Mouse (Mus musculus) liver, adult (tissue): ENCODE measurements around the gene Has1.

ENCODE experiments used
- GATA4 ChIP-seq: IDR thresholded peaks from 2 replicates; pipeline ENCODE4 v1.6.1; 2014; ENCODE audit warnings: mild to moderate bottlenecking, low read length; ENCODE audit not compliant: insufficient replicate concordance

The Has1 gene

DNA sequence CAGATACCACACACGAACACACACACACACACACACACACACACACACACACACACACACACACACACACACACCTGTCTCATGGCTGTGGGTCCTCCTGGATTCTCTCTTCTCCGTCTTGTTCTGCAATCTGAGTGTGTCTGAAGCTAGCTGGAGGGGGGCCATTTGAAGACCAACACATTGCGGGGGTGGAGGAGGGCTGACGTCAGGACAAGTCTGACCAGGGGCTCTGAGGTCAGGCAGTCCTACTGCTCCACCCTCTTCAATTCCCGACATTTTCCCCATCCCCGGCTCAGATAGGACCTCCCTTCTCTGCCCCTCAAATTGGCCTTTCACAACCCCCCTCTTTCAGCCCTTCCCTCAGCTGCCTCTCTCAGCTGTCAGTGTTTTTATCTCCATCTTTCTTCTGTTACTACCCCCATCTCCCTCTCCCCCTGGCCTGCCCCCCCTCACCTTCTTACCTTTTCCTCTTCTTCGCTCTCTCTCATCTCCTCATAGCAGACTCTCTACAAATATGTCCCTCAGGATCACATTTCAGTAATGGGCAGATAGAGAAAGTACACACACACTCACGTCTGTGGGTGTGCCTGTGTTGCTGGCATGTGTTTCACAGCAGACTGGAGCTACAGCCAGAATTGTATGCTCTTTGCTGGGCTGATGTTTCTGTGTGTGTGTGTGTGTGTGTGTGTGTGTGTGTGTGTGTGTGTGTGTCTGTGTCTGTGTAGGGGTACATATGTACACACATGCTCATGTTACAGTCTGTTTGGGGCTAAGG lies at the start of gene Has1:
TSS of gene Has1 (minus strand) at position 142 of the 775 bp plus-strand sequence.
- no peak for TF ChIP-seq GATA4

DNA sequence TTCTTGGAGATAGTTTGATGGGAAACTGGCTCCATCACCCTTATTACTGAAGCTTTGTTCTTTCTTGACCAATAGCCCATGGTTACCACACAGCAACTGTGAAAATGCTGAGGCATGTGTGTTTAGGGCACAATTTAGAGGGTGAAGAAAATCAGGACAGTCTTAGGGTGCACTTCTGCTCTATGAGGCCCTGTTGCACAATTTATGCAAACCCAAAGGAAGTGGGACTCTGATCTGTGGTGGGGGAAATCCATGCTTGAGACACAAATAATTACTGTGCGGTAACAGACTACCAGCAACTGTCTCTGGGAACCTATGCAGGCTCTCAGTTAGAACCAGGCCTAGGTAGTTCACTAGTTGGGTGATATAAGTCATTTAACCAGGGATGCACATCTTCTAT lies 45.8 kb upstream of the Has1 start:
- TF ChIP-seq GATA4, result no peak

DNA sequence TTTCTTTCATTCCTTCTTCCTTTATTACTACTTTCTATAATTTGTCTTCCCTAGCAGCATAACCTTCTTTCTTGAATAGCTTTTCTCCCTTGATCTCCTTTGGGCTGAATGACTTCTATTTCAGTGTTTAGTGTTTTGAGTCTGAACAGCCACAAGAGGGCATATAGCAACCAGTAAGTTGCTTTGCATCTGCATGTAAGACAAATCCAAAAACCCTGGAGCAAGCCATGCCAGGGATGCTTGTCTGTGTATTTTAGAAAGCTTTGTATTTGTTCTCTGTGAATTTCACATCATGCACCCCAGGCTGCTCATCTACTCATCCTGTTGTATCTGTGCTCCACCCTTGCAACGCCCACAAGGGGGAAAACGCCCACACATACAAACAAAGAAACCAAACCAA lies 44.3 kb upstream of the Has1 start:
- TF ChIP-seq GATA4, result no peak

DNA sequence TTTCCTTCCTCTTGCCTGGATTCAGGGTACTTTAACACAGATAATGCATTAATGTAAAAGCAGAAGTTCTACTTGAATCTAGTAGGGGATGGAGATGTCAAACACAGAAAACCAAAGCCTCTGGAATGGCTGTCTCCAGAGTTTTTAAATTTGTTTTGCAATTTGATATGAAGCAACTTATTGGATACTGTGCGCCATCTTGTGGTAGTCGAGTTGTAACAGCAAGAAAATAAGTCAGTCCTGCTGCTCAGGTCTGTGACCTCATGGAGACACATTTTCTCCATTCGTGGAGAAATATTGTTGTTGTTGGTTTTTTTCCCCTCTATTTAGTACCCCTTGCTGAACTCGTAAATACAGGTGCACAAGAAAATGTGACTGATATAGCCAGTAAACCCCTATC lies 41.0 kb upstream of the Has1 start:
- TF ChIP-seq GATA4, result no peak

DNA sequence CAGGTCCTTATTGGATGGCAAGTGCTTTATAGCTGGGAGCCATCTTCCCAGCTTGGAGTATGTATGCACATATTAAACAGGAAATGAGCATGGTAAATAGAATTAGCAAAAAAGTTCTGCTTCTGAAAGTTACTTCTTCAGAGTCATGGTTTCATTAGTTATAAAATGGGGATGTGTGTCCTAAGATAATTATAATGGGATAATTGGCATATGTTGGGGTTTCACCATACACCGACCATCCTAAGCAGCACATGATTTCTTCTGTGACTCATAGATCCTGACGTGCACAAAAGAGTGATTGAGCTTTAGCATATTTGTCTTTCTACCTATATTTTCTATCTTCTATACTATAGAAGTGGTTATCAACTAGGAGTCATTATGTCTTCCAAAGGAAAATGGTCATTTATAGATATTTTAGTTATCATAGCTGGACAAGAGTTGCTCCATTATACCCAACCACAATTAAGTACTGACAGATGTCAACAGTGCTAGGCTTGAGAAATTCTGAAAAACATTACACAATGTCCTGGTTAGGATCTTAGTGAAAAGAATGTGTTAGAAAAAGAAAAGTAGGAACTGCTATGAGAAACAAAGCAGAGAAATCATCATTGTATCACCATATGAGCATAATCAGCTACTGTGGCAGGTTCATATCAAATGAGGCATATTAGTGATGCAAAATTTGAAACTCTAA lies 34.9 kb upstream of the Has1 start:
- TF ChIP-seq GATA4, result no peak

DNA sequence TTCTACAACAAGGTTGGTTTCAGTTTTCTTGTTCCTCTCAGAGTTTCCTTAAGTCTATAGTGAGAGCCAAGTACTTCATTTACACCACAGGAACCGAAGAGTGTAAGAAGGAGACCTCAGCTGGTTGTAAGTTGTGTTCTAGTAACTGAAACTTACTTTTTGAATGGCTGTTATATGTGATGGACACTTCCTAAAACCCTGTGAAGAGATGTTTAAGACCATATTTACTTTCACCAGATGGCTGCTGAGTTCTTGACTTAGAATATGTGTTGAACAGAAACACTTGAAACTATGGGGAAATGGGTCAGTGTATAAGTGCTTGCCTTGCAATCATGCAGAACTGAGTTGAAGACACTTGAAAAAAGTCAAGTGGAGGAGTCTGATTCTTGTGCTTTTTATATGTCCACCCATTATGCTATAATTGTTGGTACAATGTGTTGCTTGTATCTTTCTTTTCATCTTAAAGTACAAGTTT lies 32.8 kb upstream of the Has1 start, which contains the start of the genes Fpr2 and Fpr3:
TSS of gene Fpr2 (plus strand) at position 51 of the 475 bp plus-strand sequence.
TSS of gene Fpr3 (plus strand) at position 79 of the 475 bp plus-strand sequence.
- TF ChIP-seq GATA4, result no peak

DNA sequence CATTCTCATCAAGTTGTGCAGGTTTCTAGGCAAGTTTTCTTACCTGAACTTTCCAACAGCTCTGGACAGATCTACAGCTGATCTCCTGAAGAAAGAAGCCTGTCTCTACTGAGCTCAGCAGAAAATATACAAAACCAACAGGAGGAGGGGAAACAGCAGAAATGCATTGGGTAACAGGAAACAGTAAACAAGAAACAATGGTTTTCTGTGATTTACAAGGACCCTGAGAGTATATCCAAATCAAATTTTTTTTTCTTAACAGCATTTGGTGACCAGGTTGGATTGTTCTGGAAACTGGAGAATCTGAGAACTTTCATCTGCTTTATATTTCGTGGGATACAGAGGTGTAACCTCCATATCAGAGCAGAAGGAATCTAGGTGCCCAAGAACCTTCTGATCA lies 28.8 kb upstream of the Has1 start, which contains the start of gene Fpr1:
TSS of gene Fpr1 (minus strand) at position 101 of the 400 bp plus-strand sequence.
- no peak for TF ChIP-seq GATA4

DNA sequence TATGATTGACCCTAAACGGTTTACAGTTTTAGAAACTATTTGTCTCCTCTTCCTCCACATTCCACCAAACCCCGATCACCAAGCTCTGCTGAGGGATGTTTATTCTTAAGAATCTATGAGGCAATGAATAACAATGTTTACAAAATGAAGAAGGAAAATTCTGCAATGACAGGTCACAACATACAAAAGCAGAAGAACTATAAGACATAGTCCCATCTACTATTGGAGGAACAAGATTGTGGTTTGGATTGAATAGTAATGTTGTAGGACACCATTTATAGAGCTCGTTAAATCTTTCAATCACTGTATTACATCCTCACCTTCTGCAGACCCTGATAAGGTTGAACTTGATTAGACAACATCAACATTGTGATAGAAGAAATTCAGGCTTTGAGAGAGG lies 27.7 kb upstream of the Has1 start:
- TF ChIP-seq GATA4, result no peak

DNA sequence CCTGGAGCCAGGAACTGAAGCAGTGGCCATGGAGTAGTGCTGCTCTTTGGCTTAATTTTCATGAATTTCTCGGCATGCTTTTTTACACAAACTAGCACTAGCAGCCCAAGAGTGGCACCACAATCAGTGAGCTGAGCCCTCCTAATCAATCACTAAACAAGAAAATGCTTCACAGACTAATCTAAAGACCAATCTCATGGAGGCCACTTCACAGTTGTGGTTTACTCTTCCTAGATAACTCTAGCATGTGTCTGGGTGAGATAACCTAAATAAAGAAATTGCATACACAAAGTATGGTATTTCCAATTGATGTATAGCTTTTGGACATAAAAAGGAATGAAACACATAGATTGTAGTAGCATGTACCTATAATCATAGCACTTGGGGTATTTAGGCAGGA lies 24.3 kb upstream of the Has1 start:
- no peak for TF ChIP-seq GATA4

DNA sequence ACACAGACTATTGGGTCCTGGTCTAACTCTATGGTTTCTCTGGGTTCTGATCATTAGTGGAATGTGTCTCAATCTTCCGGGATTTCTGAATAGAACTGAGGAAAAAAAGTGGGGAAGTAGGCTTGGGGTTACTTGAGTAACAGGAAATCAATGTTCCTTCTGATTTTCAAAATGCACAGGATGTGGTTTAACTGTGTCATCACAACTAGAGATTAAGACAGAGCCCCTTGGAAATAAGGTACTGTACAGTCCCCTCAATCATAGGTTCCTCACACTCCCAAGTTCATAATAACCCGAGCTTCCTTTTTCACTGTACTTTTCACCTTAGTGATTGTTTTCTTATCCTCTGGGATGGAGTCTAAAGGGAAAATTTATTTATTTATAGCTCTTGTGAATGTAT lies 16.7 kb upstream of the Has1 start:
- no peak for TF ChIP-seq GATA4

DNA sequence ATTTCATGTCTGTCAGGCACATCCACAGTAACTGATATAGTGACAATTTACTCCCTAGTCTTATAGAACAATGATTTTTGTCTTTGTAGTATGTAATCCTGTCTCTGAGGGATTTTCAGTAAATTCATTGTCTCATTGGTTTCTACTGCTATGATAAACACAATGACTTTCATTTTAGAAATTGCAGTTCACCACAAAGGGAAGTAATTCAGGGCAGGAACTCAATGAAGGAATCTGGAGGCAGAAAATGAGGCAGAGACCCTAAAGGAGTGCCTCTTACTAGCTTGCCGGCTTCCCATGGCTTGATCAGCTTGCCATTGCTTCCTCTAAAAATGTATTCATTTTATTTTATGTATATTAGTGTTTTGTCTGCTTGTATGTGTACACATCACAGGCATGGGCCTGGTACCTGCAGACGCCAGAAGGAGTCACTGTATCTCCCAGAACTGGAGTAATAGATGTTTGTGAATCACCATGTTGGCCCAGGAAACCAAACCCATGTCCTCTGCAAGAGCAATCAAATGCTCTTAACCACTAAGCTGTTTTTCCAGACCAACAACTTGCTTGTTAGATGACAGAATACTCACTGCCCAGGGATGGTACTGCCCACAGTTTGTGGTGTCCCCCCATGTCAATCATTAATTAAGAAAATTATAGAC lies 16.0 kb upstream of the Has1 start:
- no peak for TF ChIP-seq GATA4

DNA sequence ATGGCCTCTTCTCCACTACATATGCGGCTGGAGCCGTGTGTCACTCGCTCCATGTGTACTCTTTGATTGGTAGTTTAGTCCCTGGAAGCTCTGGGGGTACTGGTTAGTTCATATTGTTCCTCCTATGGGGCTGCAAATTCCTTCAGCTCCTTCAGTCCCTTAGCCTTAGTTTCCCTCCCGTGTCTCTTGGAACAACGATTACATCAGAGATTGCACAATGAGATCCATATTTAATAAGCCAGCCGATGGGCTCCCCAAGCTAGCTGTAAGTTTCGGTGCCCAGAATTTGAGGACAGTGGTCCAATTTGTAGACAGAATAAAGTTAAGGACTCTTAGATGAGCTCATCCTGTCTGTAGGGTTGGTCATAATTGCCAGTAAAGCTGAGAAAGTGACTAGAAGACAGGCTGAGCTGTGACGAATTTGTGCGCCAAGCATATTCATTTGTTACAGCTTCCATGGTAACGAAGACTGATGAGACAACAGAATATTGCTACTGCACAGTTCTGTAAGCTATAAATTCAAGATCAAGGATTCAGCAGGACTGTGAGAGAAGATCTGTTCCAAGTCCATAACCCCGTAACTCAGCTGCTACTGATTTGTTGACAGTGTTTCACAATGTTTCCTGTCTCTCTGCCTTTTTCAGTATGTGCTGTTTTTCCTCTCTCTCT lies 11.9 kb upstream of the Has1 start:
- no peak for TF ChIP-seq GATA4

DNA sequence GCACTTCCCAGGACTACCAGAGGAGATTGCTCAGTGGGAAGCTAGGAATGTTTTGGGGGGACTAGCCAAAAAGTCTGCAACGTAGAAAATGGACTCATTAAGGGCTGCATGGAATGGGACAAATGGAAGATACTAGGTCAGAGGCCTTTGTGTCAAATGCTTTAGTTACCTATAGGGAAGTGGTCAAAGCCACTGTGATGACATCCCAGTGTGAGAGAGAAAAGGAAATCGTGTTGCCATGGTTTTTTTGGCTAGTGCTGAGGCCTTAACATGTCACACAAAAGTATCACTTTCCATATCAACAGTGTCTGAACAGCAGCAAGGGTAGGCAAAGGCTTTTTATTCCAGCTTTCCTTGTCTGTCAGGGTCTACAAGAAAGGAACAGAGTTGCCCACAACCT lies 10.2 kb upstream of the Has1 start:
- no peak for TF ChIP-seq GATA4

DNA sequence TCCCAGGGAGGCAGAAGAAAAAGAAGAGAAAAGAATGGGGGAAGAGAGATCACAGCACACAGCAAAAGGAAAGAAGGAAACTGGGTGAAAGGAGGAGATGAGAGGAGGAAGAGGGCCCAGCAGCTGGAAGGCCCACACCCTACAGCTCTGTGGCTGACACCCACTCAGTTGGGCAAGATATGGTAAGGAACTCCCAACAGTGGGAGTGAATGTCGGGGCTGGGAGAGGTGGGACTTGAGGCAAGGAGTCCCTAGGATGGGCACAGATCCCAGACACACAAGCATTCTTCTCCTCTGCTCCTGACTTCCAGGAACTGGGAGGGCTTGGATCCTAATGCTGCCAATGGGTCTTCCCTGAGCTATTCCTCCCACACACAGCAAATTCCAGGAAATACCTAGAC lies 7.4 kb upstream of the Has1 start:
- no peak for TF ChIP-seq GATA4

DNA sequence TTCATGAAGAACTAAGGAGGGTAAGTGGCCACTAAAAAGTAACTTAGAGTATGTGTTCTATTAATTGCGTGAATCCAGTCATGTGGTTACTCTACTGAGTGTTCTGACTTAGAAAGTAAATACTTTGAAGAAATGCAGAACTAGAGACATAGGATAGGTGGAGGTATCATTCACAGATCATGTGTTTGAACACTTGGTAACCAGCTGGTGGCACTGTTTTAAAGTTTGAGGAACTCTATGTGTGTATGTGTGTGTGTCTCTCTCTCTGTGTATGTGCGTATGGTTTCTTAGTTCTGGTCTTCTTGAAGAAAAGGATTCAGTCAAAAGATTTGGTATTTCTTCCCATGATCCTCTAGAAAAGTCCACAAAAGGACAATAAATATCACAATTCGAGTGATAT lies 5.1 kb upstream of the Has1 start:
- TF ChIP-seq GATA4, result no peak
